Mouse (Mus musculus): ENCODE measurements around the gene Zbed4. TPM values are rescaled to one million over a fixed set of nuclear protein-coding genes. Genes with fewer than 3 reads are reported as not detected.
"Not testable (repeated sequence)": the region's sequence is repeated elsewhere in the genome, so short reads cannot be mapped to it uniquely, and the experiment has no call there.

The Zbed4 gene
- polyA plus RNA-seq, 1 experiment from 2014 or later, result 43.6 TPM

GRCm38 (mm10) chr15:88792140-88792850 lies 40.8 kb downstream of the Zbed4 start:
- Histone ChIP-seq H3K9me3 (no peaks in the 10 kb centered on the region), H3K9ac (no peak overlapping the region), H3K36me3 (replicated peaks) (peaks cover 4% of the 10 kb centered on the region), H3K4me1 (no peaks in the 10 kb centered on the region), H3K4me2 (no peak overlapping the region), H3K4me3 (replicated peaks) (no peak overlapping the region), H3K27me3 (no peaks in the 10 kb centered on the region), H3K27ac (no peak overlapping the region)
- 85% methylated on average over 4 of the region's 4 CpGs for WGBS
- no peak for ATAC-seq (ENCODE audit: low FRiP score)

- 85% methylated on average over 5 of the region's 5 CpGs for WGBS
- H3K4me3 ChIP-seq (replicated peaks); H3K4me2 ChIP-seq; ATAC-seq (ENCODE audit: low FRiP score); H3K9ac ChIP-seq; H3K27me3 ChIP-seq; H3K9me3 ChIP-seq; H3K36me3 ChIP-seq (replicated peaks); H3K27ac ChIP-seq; H3K4me1 ChIP-seq: not testable (repeated sequence)
Measured at GRCm38 (mm10) chr15:88794729-88795128, 43.3 kb downstream of the Zbed4 start.

- H3K36me3 ChIP-seq (replicated peaks), result peaks cover 12% of the 10 kb centered on the region
- ATAC-seq (ENCODE audit: low FRiP score), result no peak
- no peak overlapping the region for H3K4me2 ChIP-seq
- no peak overlapping the region for H3K27ac ChIP-seq
- no peak overlapping the region for H3K9ac ChIP-seq
- H3K27me3 ChIP-seq, result no peaks in the 10 kb centered on the region
- 86% methylated on average over 11 of the region's 11 CpGs for WGBS
- H3K4me1 ChIP-seq, result no peaks in the 10 kb centered on the region
- H3K4me3 ChIP-seq (replicated peaks), result no peak overlapping the region
- H3K9me3 ChIP-seq, result no peaks in the 10 kb centered on the region
Measured at GRCm38 (mm10) chr15:88799950-88800371, 48.5 kb downstream of the Zbed4 start.

- H3K9me3 ChIP-seq, result no peaks in the 10 kb centered on the region
- WGBS, result 85% methylated on average over 6 of the region's 6 CpGs
Measured at GRCm38 (mm10) chr15:88800921-88801354, 49.5 kb downstream of the Zbed4 start.

GRCm38 (mm10) chr15:88801903-88802302 lies 50.4 kb downstream of the Zbed4 start:
- 96% methylated on average over 3 of the region's 3 CpGs for WGBS

More at GRCm38 (mm10) chr15:88800921-88801354, 49.5 kb downstream of the Zbed4 start:
- ATAC-seq (ENCODE audit: low FRiP score), result no peak
- H3K4me3 ChIP-seq (replicated peaks), result no peak overlapping the region
- no peak overlapping the region for H3K4me2 ChIP-seq
- H3K4me1 ChIP-seq, result no peaks in the 10 kb centered on the region
- peaks cover 22% of the 10 kb centered on the region for H3K36me3 ChIP-seq (replicated peaks)
- H3K9ac ChIP-seq, result no peak overlapping the region
- no peaks in the 10 kb centered on the region for H3K27me3 ChIP-seq
- no peak overlapping the region for H3K27ac ChIP-seq

GRCm38 (mm10) chr15:88802348-88802747 lies 50.9 kb downstream of the Zbed4 start:
- Histone ChIP-seq H3K4me1 (no peaks in the 10 kb centered on the region), H3K9ac (no peak overlapping the region), H3K9me3 (no peaks in the 10 kb centered on the region), H3K4me3 (replicated peaks) (no peak overlapping the region), H3K27me3 (no peaks in the 10 kb centered on the region), H3K36me3 (replicated peaks) (peaks cover 29% of the 10 kb centered on the region), H3K4me2 (no peak overlapping the region), H3K27ac (no peak overlapping the region)
- no peak for ATAC-seq (ENCODE audit: low FRiP score)
- whole genome bisulfite sequencing, result 87% methylated on average over 6 of the region's 6 CpGs

More at GRCm38 (mm10) chr15:88801903-88802302, 50.4 kb downstream of the Zbed4 start:
- no peaks in the 10 kb centered on the region for H3K27me3 ChIP-seq
- H3K27ac ChIP-seq, result no peak overlapping the region
- peaks cover 29% of the 10 kb centered on the region for H3K36me3 ChIP-seq (replicated peaks)
- no peak overlapping the region for H3K9ac ChIP-seq
- no peak overlapping the region for H3K4me2 ChIP-seq
- no peak overlapping the region for H3K4me3 ChIP-seq (replicated peaks)
- ATAC-seq (ENCODE audit: low FRiP score), result no peak
- H3K4me1 ChIP-seq, result no peaks in the 10 kb centered on the region
- no peaks in the 10 kb centered on the region for H3K9me3 ChIP-seq

GRCm38 (mm10) chr15:88808121-88808520 lies 56.7 kb downstream of the Zbed4 start:
- no peaks in the 10 kb centered on the region for H3K27me3 ChIP-seq
- H3K4me1 ChIP-seq, result no peaks in the 10 kb centered on the region
- WGBS, result 87% methylated on average over 8 of the region's 8 CpGs
- H3K4me2 ChIP-seq, result no peak overlapping the region
- no peak overlapping the region for H3K9ac ChIP-seq
- H3K36me3 ChIP-seq (replicated peaks), result peaks cover 53% of the 10 kb centered on the region
- ATAC-seq (ENCODE audit: low FRiP score), result no peak
- H3K4me3 ChIP-seq (replicated peaks), result no peak overlapping the region
- no peak overlapping the region for H3K27ac ChIP-seq
- H3K9me3 ChIP-seq, result no peaks in the 10 kb centered on the region

- H3K4me2 ChIP-seq, result no peak overlapping the region
Measured at GRCm38 (mm10) chr15:88810369-88810768, 58.9 kb downstream of the Zbed4 start.

GRCm38 (mm10) chr15:88813262-88813661 lies 61.8 kb downstream of the Zbed4 start:
- Histone ChIP-seq H3K27me3 (no peaks in the 10 kb centered on the region), H3K4me2 (no peak overlapping the region), H3K27ac (no peak overlapping the region), H3K4me1 (peaks cover under 1% of the 10 kb centered on the region), H3K9me3 (no peaks in the 10 kb centered on the region), H3K36me3 (replicated peaks) (peaks cover 45% of the 10 kb centered on the region), H3K4me3 (replicated peaks) (no peak overlapping the region), H3K9ac (no peak overlapping the region)
- no peak for ATAC-seq (ENCODE audit: low FRiP score)
- 83% methylated on average over 3 of the region's 3 CpGs for WGBS

More at GRCm38 (mm10) chr15:88810369-88810768, 58.9 kb downstream of the Zbed4 start:
- WGBS, result 89% methylated on average over 2 of the region's 2 CpGs
- H3K27ac ChIP-seq, result no peak overlapping the region
- H3K4me1 ChIP-seq, result no peaks in the 10 kb centered on the region
- H3K36me3 ChIP-seq (replicated peaks), result peaks cover 58% of the 10 kb centered on the region
- no peak for ATAC-seq (ENCODE audit: low FRiP score)
- H3K9me3 ChIP-seq, result no peaks in the 10 kb centered on the region
- H3K4me3 ChIP-seq (replicated peaks), result no peak overlapping the region
- H3K27me3 ChIP-seq, result no peaks in the 10 kb centered on the region
- H3K9ac ChIP-seq, result no peak overlapping the region

- not testable (repeated sequence) for H3K4me3 ChIP-seq (replicated peaks); H3K27ac ChIP-seq; H3K9ac ChIP-seq; H3K4me2 ChIP-seq; H3K9me3 ChIP-seq; H3K27me3 ChIP-seq; H3K4me1 ChIP-seq; ATAC-seq (ENCODE audit: low FRiP score)
- WGBS, result 89% methylated on average over 2 of the region's 2 CpGs
- peaks cover 45% of the 10 kb centered on the region for H3K36me3 ChIP-seq (replicated peaks)
Measured at GRCm38 (mm10) chr15:88813873-88814272, 62.4 kb downstream of the Zbed4 start.

- WGBS, result 95% methylated on average over 11 of the region's 11 CpGs
- no peaks in the 10 kb centered on the region for H3K9me3 ChIP-seq
Measured at GRCm38 (mm10) chr15:88814411-88815047, 63.1 kb downstream of the Zbed4 start.

GRCm38 (mm10) chr15:88815196-88815700 lies 63.8 kb downstream of the Zbed4 start:
- WGBS, result 88% methylated on average over 6 of the region's 6 CpGs
- Histone ChIP-seq H3K9me3 (no peaks in the 10 kb centered on the region), H3K27ac (no peak overlapping the region), H3K27me3 (no peaks in the 10 kb centered on the region), H3K4me3 (replicated peaks) (no peak overlapping the region), H3K9ac (no peak overlapping the region), H3K4me2 (no peak overlapping the region), H3K36me3 (replicated peaks) (peaks cover 43% of the 10 kb centered on the region), H3K4me1 (peaks cover 8% of the 10 kb centered on the region)
- no peak for ATAC-seq (ENCODE audit: low FRiP score)

More at GRCm38 (mm10) chr15:88814411-88815047, 63.1 kb downstream of the Zbed4 start:
- Histone ChIP-seq H3K27me3 (no peaks in the 10 kb centered on the region), H3K36me3 (replicated peaks) (peaks cover 45% of the 10 kb centered on the region), H3K9ac (no peak overlapping the region), H3K4me2 (no peak overlapping the region), H3K4me1 (peaks cover 5% of the 10 kb centered on the region), H3K4me3 (replicated peaks) (no peak overlapping the region), H3K27ac (no peak overlapping the region)
- ATAC-seq (ENCODE audit: low FRiP score), result no peak

All from forebrain, embryonic 12.5 days (tissue).